Mouse (Mus musculus): ENCODE measurements around the gene Ccdc13.

Gene Ccdc13

GRCm38 (mm10) chr9:121846526-121847118 lies 7.4 kb upstream of the Ccdc13 start:
- DNase-seq (ENCODE audit: low spot score in 2 of 2) = no peak

DNA sequence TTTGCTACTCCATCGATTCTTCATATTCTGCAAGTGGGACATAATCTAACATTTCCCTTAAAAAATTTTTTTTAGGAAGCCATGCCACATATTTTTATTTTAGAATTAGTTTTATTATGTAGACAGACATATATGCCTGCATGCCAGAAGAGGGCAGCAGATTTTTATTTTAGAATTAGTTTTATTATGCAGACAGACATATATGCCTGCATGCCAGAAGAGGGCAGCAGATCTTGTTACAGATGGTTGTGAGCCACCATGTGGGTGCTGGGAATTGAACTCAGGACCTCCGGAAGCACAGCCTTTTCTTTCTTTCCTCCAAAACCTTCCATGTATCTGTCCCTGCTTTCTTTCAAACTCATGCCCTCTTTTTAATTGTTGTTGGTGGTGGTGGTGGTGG lies 3.7 kb upstream of the Ccdc13 start:
- no peak for DNase-seq (ENCODE audit: low spot score in 2 of 2)

GRCm38 (mm10) chr9:121839622-121839965 lies 333 bp upstream of the Ccdc13 start:
- no peak for DNase-seq (ENCODE audit: low spot score in 2 of 2)

GRCm38 (mm10) chr9:121838008-121838407 lies 1.3 kb downstream of the Ccdc13 start:
- no peak for DNase-seq (ENCODE audit: low spot score in 2 of 2)

DNA sequence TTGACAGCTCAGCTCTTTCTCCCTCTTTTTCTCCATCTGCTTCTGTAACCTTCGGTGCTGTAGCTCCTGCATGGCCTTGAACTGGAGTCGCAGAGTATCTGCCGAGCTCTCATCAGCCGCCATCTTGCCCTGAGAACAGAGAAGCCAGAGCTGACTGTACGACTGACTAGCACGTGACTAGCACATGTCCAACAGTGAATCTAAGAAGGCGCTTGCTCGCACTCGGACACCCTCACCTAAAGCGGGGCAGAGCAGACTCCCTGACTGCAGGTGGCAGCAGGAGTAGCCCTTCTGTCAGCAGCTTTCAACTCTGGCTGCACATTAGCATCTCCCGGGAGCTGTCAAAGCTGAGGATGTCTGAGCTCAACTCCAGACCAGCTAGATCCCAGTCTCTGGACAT lies 5.4 kb downstream of the Ccdc13 start:
- no peak for DNase-seq (ENCODE audit: low spot score in 2 of 2)

DNA sequence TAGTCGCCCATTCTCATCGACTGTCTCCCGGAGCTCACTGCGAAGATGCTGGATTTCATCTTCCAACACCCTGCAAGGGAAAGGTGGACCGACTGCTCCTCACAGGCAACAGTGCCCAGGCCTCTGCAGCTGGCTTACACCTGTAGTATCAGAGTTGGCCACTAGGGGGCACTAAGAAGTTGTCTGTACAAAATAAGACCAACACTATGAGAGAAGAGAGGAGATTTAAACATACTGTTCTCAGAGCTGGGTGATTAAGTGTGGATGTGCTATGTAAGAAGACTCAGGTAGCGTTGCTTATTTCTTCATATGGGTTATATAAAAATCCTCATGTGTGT lies 8.3 kb downstream of the Ccdc13 start:
- peak; percentile 60 to 74 for DNase-seq (ENCODE audit: low spot score in 2 of 2)

- peak in 1 of 2 experiments; percentile 30 for DNase-seq (ENCODE audit: low spot score in 2 of 2)
These were observed 8.9 kb downstream of the Ccdc13 start for GRCm38 (mm10) chr9:121830243-121830955.

DNA sequence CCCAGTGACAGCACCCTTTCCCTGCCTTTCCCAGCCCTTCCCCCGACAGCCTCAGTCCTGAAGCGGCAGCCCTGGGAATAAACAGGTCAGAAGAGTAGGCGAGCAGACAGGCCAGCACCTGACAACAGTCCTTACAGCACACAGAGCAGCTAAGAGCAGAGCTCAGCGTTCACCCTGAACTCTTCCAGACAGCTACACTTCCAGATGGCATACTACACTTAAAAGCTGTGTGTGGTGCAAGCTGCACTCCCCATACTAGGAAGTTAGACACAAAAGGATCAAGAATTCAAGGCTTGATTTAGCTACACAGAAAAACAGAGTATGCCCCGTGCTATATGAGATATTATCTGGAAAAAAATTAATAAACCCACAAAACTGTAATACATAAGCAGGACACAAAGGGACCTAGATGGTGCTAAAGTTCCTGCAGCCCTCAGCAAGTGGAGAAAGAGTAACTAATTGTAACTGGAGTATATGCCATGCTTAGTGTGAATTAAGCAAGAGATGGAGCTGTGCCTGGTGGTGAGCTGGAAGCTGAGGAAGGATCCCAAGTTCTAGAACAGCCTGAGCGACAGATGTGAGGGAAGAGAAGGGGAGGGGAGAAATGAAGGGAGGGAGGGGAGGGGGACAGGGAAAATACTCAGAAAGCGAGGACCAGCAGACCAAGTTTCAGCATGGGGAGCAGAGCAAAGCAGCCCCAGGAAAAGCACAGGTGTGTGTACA lies 9.8 kb downstream of the Ccdc13 start:
- no peak for DNase-seq (ENCODE audit: low spot score in 2 of 2)

GRCm38 (mm10) chr9:121828314-121828713 lies 10.9 kb downstream of the Ccdc13 start:
- no peak for DNase-seq (ENCODE audit: low spot score in 2 of 2)

DNA sequence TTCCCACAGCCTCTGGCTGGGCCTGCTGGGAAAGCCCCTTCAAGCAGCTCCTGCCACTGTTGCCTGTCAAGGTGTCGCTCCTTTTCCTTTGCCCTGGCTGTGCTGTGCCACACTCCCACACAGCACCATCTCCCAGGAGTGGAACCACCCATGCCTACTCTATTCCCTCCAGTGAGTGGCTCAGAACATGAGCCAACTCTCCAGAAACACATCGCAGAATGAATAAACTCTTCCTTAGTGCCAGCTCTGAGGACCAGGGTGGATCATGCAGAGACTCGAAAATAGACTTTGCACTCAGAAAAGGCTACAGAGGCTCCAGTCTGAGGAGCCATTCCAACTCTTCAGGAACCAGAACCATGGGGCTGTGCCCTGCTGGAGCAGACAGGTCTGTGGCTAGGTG lies 12.9 kb downstream of the Ccdc13 start:
- no peak for DNase-seq (ENCODE audit: low spot score in 2 of 2)

DNA sequence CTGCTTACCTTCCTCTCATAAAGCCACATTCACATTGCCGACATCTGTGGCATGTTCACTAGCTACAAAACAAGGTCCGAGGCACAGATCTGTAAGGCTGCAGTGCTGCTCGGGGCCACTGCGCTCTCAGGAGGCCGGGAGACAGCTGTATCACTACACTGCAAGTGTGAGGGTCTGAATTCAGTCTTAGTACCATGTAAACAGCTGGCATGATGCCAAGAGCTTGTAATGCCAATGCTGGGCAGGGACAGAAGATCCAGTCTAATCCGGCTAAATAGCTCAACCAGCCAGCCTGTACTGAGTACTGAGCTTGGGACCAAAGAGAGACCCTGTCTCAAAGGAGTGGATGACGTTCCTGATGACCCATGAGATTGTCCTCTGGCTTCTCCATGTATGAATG lies 15.3 kb downstream of the Ccdc13 start:
- no peak for DNase-seq (ENCODE audit: low spot score in 2 of 2)

- DNase-seq (ENCODE audit: low spot score in 2 of 2) = no peak
These were observed 16.2 kb downstream of the Ccdc13 start for GRCm38 (mm10) chr9:121823051-121823450.

DNA sequence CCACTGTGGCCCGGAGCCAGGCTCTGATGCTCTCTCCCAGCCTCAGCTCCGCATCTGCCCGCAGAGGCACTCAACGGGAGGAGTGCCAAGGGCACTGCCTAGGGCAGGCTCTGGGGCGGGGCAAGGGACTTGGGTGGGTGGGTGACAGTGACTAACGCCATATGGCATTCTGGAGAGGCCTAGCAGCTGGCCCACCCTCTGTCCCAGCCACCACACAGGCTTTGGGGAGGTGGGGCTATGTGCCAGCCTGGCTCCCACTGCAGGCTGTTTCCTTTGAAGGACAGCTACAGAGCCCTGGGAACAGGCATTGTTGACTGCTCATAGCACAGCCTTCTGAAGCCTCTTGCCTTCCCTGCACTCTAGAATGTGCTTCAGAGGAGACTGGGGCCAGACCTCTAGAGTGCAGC lies 16.7 kb downstream of the Ccdc13 start:
- no peak for DNase-seq (ENCODE audit: low spot score in 2 of 2)

DNA sequence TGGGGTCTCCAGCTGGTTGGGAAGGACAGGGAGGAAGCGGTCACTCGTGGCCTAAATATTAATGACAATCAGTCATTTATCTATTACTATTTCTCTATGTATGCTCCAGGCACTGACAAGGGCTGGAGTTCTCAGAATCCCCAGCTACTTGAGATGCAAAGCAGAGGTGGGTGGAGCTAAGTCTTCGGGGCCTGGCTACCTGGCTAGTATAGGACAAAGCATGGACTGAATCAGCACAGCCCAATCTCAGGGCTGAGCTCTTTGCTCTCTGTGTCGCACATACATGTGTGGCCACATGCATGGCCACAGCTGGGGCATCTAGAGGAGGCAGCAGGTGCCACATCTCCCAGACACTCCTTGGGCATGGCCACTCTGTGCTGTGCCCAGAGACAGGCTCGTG lies 18.5 kb downstream of the Ccdc13 start:
- no peak for DNase-seq (ENCODE audit: low spot score in 2 of 2)

GRCm38 (mm10) chr9:121819771-121820471 lies 19.3 kb downstream of the Ccdc13 start:
- peak in 1 of 2 experiments; percentile 13 for DNase-seq (ENCODE audit: low spot score in 2 of 2)

GRCm38 (mm10) chr9:121819073-121819770 lies 20.0 kb downstream of the Ccdc13 start:
- peak; percentile 15 to 56 for DNase-seq (ENCODE audit: low spot score in 2 of 2)

DNA sequence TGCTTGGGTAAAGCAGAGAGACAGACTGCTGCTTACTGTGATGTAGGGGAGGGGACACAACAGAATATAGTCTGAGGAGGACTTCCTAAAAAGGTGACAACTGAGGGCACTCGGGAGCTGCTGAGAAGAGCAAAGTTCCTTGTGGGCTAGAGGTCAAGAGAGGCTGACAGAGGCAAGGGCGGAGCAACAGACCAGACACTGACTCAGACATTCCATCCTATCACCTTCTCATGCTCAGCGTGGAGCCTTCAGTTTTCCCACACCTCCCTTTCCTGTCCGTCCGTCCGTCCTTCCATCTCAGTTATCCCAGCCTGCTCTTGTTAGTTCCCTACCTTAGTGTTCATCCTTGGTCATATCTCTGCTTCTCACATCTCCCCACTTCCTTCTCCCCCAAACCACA lies 24.1 kb downstream of the Ccdc13 start:
- DNase-seq (ENCODE audit: low spot score in 2 of 2) = no peak

DNA sequence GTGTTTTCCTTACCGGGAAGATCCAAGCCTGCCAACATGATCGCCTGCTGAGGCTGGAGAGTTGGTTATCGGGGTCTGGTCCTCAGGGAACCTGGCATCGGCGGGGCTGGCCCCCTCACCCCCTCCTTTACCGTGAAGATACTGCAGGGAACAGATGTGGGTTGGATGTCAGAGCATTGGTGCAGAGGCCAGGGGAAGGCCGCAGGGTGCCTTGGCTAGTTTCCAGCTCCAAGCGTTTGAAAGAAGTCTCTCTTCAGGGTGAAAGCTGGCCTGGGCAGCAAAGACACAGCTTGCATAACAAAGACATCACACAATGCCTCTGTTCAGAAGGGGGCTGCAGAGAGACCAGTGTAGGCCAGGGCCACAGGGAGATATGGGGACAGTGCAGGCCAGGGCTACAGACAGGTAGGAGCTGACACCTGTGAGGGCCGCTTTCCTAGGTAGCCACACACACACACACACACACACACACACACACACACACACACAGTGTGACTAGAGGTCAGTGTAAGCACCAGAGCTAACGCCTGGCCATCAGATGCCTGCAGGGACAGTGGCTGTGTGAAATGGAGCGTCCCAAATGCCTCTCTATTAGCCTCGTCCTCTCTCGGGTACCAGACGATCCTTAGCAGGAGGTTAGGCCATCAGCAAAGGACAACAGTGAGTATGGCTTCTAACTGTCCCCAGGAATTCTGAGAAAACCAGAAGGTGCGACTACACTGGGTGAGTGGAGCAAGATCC lies 29.0 kb downstream of the Ccdc13 start:
- DNase-seq (ENCODE audit: low spot score in 2 of 2) = no peak

GRCm38 (mm10) chr9:121808511-121808910 lies 30.8 kb downstream of the Ccdc13 start:
- DNase-seq (ENCODE audit: low spot score in 2 of 2) = no peak

DNA sequence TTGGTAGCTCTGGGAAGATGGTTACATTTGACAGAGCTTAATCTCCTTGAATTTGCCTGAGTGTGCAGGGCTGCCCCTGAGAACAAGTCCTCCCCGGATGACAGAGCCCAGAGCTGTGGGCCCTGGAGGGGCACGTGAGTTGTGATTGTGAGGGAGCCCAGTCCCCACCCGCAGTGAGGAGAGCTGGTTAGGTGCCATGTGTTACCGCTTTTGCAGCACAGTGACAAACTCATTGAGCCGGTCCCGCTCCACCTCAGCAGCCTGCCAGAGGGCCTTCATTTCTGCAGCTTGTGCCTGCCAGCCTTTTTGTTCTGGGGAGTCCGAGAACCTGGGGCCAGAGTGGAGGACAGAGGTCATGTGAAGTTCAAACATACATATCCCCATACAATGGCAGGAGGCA lies 31.3 kb downstream of the Ccdc13 start:
- no peak for DNase-seq (ENCODE audit: low spot score in 2 of 2)

DNA sequence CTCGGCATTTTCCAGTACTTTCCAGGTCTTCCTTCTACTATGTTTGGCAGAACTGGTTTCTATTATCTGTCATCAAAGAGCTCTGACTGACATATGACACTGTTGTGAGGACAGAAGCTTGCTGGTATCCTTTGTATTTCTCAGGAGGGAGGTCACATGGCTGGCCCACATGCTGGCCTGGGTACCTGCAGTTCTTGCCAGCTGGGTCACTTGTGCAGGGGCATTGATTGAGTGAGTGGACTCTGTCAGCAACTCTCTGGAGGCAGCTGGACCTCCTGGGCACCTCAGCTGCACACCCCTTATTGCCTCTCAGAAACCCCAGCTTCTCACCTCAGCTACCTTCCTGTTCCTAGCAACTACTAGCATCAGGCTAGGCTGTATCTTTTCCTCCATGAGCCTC lies 31.7 kb downstream of the Ccdc13 start:
- no peak for DNase-seq (ENCODE audit: low spot score in 2 of 2)
